Mouse (Mus musculus): Measurements from ENCODE around the gene Efcab6. TPM values are rescaled to one million over a fixed set of nuclear protein-coding genes. Genes with fewer than 3 reads are reported as not detected.
A peak's percentile ranks its signal among the peaks of the same experiment; 100 is the strongest.

The Efcab6 gene
- polyA plus RNA-seq, 1 experiment from 2014 or later, result 0.55 TPM

- H3K36me3 ChIP-seq (ENCODE audit: control insufficient read depth, insufficient read depth, low read length), result no peaks in the 10 kb centered on the region
- no peak overlapping the region for H3K4me3 ChIP-seq (ENCODE audit: low read depth, low read length)
- H3K4me2 ChIP-seq (ENCODE audit: low read depth, low read length), result no peak overlapping the region
- no peaks in the 10 kb centered on the region for H3K27me3 ChIP-seq (ENCODE audit: control insufficient read depth, insufficient read depth, low read length)
- no peak overlapping the region for H3K9ac ChIP-seq (replicated peaks; ENCODE audit: low read depth, low read length)
- H3K9me3 ChIP-seq (ENCODE audit: control insufficient read depth, low read length), result no peaks in the 10 kb centered on the region
- WGBS, result 34% methylated on average over 7 of the region's 7 CpGs
- ATAC-seq (ENCODE audit: low read depth), result peak; percentile 14; the same call in 1 of the 2 replicates
- H3K27ac ChIP-seq (ENCODE audit: low read depth, low read length), result no peak overlapping the region
- H3K4me1 ChIP-seq (ENCODE audit: control insufficient read depth, insufficient read depth, low read length), result no peaks in the 10 kb centered on the region
These were observed 15.6 kb downstream of the Efcab6 start for GRCm38 (mm10) chr15:84049570-84049969.

- H3K9me3 ChIP-seq (ENCODE audit: control insufficient read depth, low read length), result no peaks in the 10 kb centered on the region
- no peak for ATAC-seq (ENCODE audit: low read depth)
- H3K36me3 ChIP-seq (ENCODE audit: control insufficient read depth, insufficient read depth, low read length), result no peaks in the 10 kb centered on the region
- no peaks in the 10 kb centered on the region for H3K4me1 ChIP-seq (ENCODE audit: control insufficient read depth, insufficient read depth, low read length)
- no peak overlapping the region for H3K4me3 ChIP-seq (ENCODE audit: low read depth, low read length)
- 93% methylated on average over 6 of the region's 6 CpGs for WGBS
- H3K4me2 ChIP-seq (ENCODE audit: low read depth, low read length), result no peak overlapping the region
- no peaks in the 10 kb centered on the region for H3K27me3 ChIP-seq (ENCODE audit: control insufficient read depth, insufficient read depth, low read length)
- no peak overlapping the region for H3K9ac ChIP-seq (replicated peaks; ENCODE audit: low read depth, low read length)
- H3K27ac ChIP-seq (ENCODE audit: low read depth, low read length), result no peak overlapping the region
These were observed 19.6 kb downstream of the Efcab6 start for GRCm38 (mm10) chr15:84045562-84045961.

GRCm38 (mm10) chr15:84037067-84037466 lies 28.1 kb downstream of the Efcab6 start:
- no peaks in the 10 kb centered on the region for H3K27me3 ChIP-seq (ENCODE audit: control insufficient read depth, insufficient read depth, low read length)
- WGBS, result 86% methylated on average over 5 of the region's 5 CpGs
- H3K27ac ChIP-seq (ENCODE audit: low read depth, low read length), result no peak overlapping the region
- H3K4me2 ChIP-seq (ENCODE audit: low read depth, low read length), result no peak overlapping the region
- no peak overlapping the region for H3K4me3 ChIP-seq (ENCODE audit: low read depth, low read length)
- ATAC-seq (ENCODE audit: low read depth), result no peak
- no peak overlapping the region for H3K9ac ChIP-seq (replicated peaks; ENCODE audit: low read depth, low read length)
- no peaks in the 10 kb centered on the region for H3K4me1 ChIP-seq (ENCODE audit: control insufficient read depth, insufficient read depth, low read length)
- no peaks in the 10 kb centered on the region for H3K36me3 ChIP-seq (ENCODE audit: control insufficient read depth, insufficient read depth, low read length)
- no peaks in the 10 kb centered on the region for H3K9me3 ChIP-seq (ENCODE audit: control insufficient read depth, low read length)

GRCm38 (mm10) chr15:84025651-84026050 lies 39.5 kb downstream of the Efcab6 start:
- Histone ChIP-seq H3K27ac (ENCODE audit: low read depth, low read length) (no peak overlapping the region), H3K4me2 (ENCODE audit: low read depth, low read length) (no peak overlapping the region), H3K4me3 (ENCODE audit: low read depth, low read length) (no peak overlapping the region), H3K9me3 (ENCODE audit: control insufficient read depth, low read length) (no peaks in the 10 kb centered on the region), H3K9ac (replicated peaks; ENCODE audit: low read depth, low read length) (no peak overlapping the region), H3K36me3 (ENCODE audit: control insufficient read depth, insufficient read depth, low read length) (no peaks in the 10 kb centered on the region), H3K27me3 (ENCODE audit: control insufficient read depth, insufficient read depth, low read length) (no peaks in the 10 kb centered on the region), H3K4me1 (ENCODE audit: control insufficient read depth, insufficient read depth, low read length) (no peaks in the 10 kb centered on the region)
- 67% methylated on average over 8 of the region's 8 CpGs for WGBS
- ATAC-seq (ENCODE audit: low read depth), result no peak

- Histone ChIP-seq H3K4me2 (ENCODE audit: low read depth, low read length) (no peak overlapping the region), H3K36me3 (ENCODE audit: control insufficient read depth, insufficient read depth, low read length) (no peaks in the 10 kb centered on the region), H3K4me3 (ENCODE audit: low read depth, low read length) (no peak overlapping the region), H3K27ac (ENCODE audit: low read depth, low read length) (no peak overlapping the region), H3K9ac (replicated peaks; ENCODE audit: low read depth, low read length) (no peak overlapping the region), H3K27me3 (ENCODE audit: control insufficient read depth, insufficient read depth, low read length) (no peaks in the 10 kb centered on the region), H3K9me3 (ENCODE audit: control insufficient read depth, low read length) (no peaks in the 10 kb centered on the region), H3K4me1 (ENCODE audit: control insufficient read depth, insufficient read depth, low read length) (no peaks in the 10 kb centered on the region)
- no peak for ATAC-seq (ENCODE audit: low read depth)
- WGBS, result 84% methylated on average over 6 of the region's 6 CpGs
These were observed 40.3 kb downstream of the Efcab6 start for GRCm38 (mm10) chr15:84024851-84025250.

GRCm38 (mm10) chr15:84009366-84010083 lies 55.7 kb downstream of the Efcab6 start:
- H3K4me1 ChIP-seq (ENCODE audit: control insufficient read depth, insufficient read depth, low read length), result no peaks in the 10 kb centered on the region
- WGBS, result 67% methylated on average over 17 of the region's 17 CpGs
- no peaks in the 10 kb centered on the region for H3K9me3 ChIP-seq (ENCODE audit: control insufficient read depth, low read length)
- no peak overlapping the region for H3K4me3 ChIP-seq (ENCODE audit: low read depth, low read length)
- H3K27me3 ChIP-seq (ENCODE audit: control insufficient read depth, insufficient read depth, low read length), result no peaks in the 10 kb centered on the region
- no peaks in the 10 kb centered on the region for H3K36me3 ChIP-seq (ENCODE audit: control insufficient read depth, insufficient read depth, low read length)
- no peak for ATAC-seq (ENCODE audit: low read depth)
- H3K9ac ChIP-seq (replicated peaks; ENCODE audit: low read depth, low read length), result no peak overlapping the region
- no peak overlapping the region for H3K27ac ChIP-seq (ENCODE audit: low read depth, low read length)
- H3K4me2 ChIP-seq (ENCODE audit: low read depth, low read length), result no peak overlapping the region

GRCm38 (mm10) chr15:84004306-84004705 lies 60.9 kb downstream of the Efcab6 start:
- H3K4me1 ChIP-seq (ENCODE audit: control insufficient read depth, insufficient read depth, low read length), result no peaks in the 10 kb centered on the region
- H3K36me3 ChIP-seq (ENCODE audit: control insufficient read depth, insufficient read depth, low read length), result no peaks in the 10 kb centered on the region
- no peak overlapping the region for H3K9ac ChIP-seq (replicated peaks; ENCODE audit: low read depth, low read length)
- no peaks in the 10 kb centered on the region for H3K9me3 ChIP-seq (ENCODE audit: control insufficient read depth, low read length)
- WGBS, result 80% methylated on average over 14 of the region's 14 CpGs
- H3K27me3 ChIP-seq (ENCODE audit: control insufficient read depth, insufficient read depth, low read length), result no peaks in the 10 kb centered on the region
- H3K27ac ChIP-seq (ENCODE audit: low read depth, low read length), result no peak overlapping the region
- H3K4me3 ChIP-seq (ENCODE audit: low read depth, low read length), result no peak overlapping the region
- ATAC-seq (ENCODE audit: low read depth), result no peak
- H3K4me2 ChIP-seq (ENCODE audit: low read depth, low read length), result no peak overlapping the region

- Histone ChIP-seq H3K9ac (replicated peaks; ENCODE audit: low read depth, low read length) (no peak overlapping the region), H3K4me1 (ENCODE audit: control insufficient read depth, insufficient read depth, low read length) (peaks cover 16% of the 10 kb centered on the region; the same call in 1 of the 2 replicates), H3K4me3 (ENCODE audit: low read depth, low read length) (no peak overlapping the region), H3K36me3 (ENCODE audit: control insufficient read depth, insufficient read depth, low read length) (no peaks in the 10 kb centered on the region), H3K4me2 (ENCODE audit: low read depth, low read length) (no peak overlapping the region), H3K27ac (ENCODE audit: low read depth, low read length) (no peak overlapping the region), H3K9me3 (ENCODE audit: control insufficient read depth, low read length) (no peaks in the 10 kb centered on the region), H3K27me3 (ENCODE audit: control insufficient read depth, insufficient read depth, low read length) (no peaks in the 10 kb centered on the region)
- no peak for ATAC-seq (ENCODE audit: low read depth)
- whole genome bisulfite sequencing, result 83% methylated on average over 3 of the region's 3 CpGs
These were observed 66.1 kb downstream of the Efcab6 start for GRCm38 (mm10) chr15:83999071-83999470.

GRCm38 (mm10) chr15:83998586-83998985 lies 66.6 kb downstream of the Efcab6 start:
- no peaks in the 10 kb centered on the region for H3K27me3 ChIP-seq (ENCODE audit: control insufficient read depth, insufficient read depth, low read length)
- H3K36me3 ChIP-seq (ENCODE audit: control insufficient read depth, insufficient read depth, low read length), result no peaks in the 10 kb centered on the region
- H3K9me3 ChIP-seq (ENCODE audit: control insufficient read depth, low read length), result no peaks in the 10 kb centered on the region
- H3K4me3 ChIP-seq (ENCODE audit: low read depth, low read length), result no peak overlapping the region
- H3K27ac ChIP-seq (ENCODE audit: low read depth, low read length), result peak overlapping the region; percentile 70; the same call in 1 of the 2 replicates
- peak overlapping the region; percentile 26; the same call in 1 of the 2 replicates for H3K4me2 ChIP-seq (ENCODE audit: low read depth, low read length)
- no peak overlapping the region for H3K9ac ChIP-seq (replicated peaks; ENCODE audit: low read depth, low read length)
- WGBS, result 37% methylated on average over 7 of the region's 7 CpGs
- ATAC-seq (ENCODE audit: low read depth), result 0 out of 2 replicates have a peak, but pooled peaks have one; percentile 52
- H3K4me1 ChIP-seq (ENCODE audit: control insufficient read depth, insufficient read depth, low read length), result peaks cover 16% of the 10 kb centered on the region; the same call in 1 of the 2 replicates
